Mouse (Mus musculus): ENCODE measurements around the gene Kcnq1. TPM values are rescaled to one million over a fixed set of nuclear protein-coding genes. Genes with fewer than 3 reads are reported as not detected.

Gene Kcnq1
- polyA plus RNA-seq, 1 experiment: 0.01 TPM

- TF ChIP-seq GATA1 (IDR thresholded peaks at IDR 0.05; ENCODE audit: low read length) (no peak), TAL1 (IDR thresholded peaks at IDR 0.05; ENCODE audit: low read length) (no peak)
- Histone ChIP-seq H3K4me3 (replicated peaks) (no peak overlapping the region), H3K36me3 (ENCODE audit: control insufficient read depth) (peaks cover 34% of the 10 kb centered on the region), H3K9me3 (ENCODE audit: control insufficient read depth, low read length) (peaks cover 39% of the 10 kb centered on the region), H3K4me1 (ENCODE audit: control insufficient read depth) (no peaks in the 10 kb centered on the region), H3K27me3 (ENCODE audit: control insufficient read depth) (no peaks in the 10 kb centered on the region)
Observed at GRCm38 (mm10) chr7:143253126-143253871, 147.1 kb downstream of the Kcnq1 start.

DNA sequence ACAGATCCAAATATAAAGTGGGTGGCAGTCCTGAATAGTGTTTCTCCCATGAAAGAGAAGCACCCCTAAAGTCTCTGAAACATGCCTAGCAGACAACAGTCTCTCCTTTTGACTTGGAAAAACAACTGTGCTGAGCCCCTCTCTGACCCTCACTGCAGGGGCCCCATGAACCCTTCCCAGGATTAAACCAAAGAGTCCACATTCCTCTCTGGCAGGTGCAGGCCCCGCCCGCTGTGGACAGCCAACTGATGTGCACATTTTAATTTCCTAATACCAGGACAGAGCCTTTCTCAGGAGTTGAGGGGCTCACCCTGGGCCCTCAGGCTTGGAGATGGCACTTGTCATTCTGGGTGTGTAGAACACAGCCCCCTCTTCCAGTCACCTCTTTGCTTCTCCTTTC lies 148.7 kb downstream of the Kcnq1 start:
- TF ChIP-seq TAL1 (IDR thresholded peaks at IDR 0.05; ENCODE audit: low read length) (no peak), GATA1 (IDR thresholded peaks at IDR 0.05; ENCODE audit: low read length) (no peak)
- H3K36me3 ChIP-seq (ENCODE audit: control insufficient read depth): peaks cover 34% of the 10 kb centered on the region
- H3K4me3 ChIP-seq (replicated peaks): no peak overlapping the region
- H3K4me1 ChIP-seq (ENCODE audit: control insufficient read depth): no peaks in the 10 kb centered on the region
- peaks cover 37% of the 10 kb centered on the region for H3K9me3 ChIP-seq (ENCODE audit: control insufficient read depth, low read length)
- H3K27me3 ChIP-seq (ENCODE audit: control insufficient read depth): no peaks in the 10 kb centered on the region

DNA sequence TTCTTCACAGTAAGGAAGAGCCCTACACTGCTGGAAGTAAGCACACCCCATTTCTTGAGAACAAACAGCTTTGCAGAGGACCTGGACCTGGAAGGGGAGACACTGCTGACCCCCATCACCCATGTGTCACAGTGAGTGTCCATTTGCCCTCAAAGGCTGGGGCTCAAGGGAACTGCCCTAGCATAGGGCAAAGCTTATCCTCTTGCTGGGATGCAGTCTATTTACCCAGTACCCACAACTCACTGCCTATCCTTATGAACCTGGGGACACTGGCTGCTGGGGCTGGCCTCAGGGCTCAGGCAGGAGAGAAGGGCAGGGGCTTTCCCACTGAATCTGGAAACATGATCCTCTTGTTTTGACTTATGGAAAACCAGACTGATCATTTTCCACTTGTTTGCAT lies 155.1 kb downstream of the Kcnq1 start:
- H3K36me3 ChIP-seq (ENCODE audit: control insufficient read depth): peaks cover 11% of the 10 kb centered on the region
- no peaks in the 10 kb centered on the region for H3K9me3 ChIP-seq (ENCODE audit: control insufficient read depth, low read length)
- H3K27me3 ChIP-seq (ENCODE audit: control insufficient read depth): no peaks in the 10 kb centered on the region
- H3K4me1 ChIP-seq (ENCODE audit: control insufficient read depth): no peaks in the 10 kb centered on the region
- TF ChIP-seq TAL1 (IDR thresholded peaks at IDR 0.05; ENCODE audit: low read length) (no peak), GATA1 (IDR thresholded peaks at IDR 0.05; ENCODE audit: low read length) (no peak)
- no peak overlapping the region for H3K4me3 ChIP-seq (replicated peaks)

GRCm38 (mm10) chr7:143263557-143263956 lies 157.4 kb downstream of the Kcnq1 start:
- Histone ChIP-seq H3K36me3 (ENCODE audit: control insufficient read depth) (peaks cover 7% of the 10 kb centered on the region), H3K4me1 (ENCODE audit: control insufficient read depth) (no peaks in the 10 kb centered on the region), H3K27me3 (ENCODE audit: control insufficient read depth) (no peaks in the 10 kb centered on the region), H3K4me3 (replicated peaks) (no peak overlapping the region), H3K9me3 (ENCODE audit: control insufficient read depth, low read length) (no peaks in the 10 kb centered on the region)
- TF ChIP-seq TAL1 (IDR thresholded peaks at IDR 0.05; ENCODE audit: low read length) (no peak), GATA1 (IDR thresholded peaks at IDR 0.05; ENCODE audit: low read length) (no peak)

DNA sequence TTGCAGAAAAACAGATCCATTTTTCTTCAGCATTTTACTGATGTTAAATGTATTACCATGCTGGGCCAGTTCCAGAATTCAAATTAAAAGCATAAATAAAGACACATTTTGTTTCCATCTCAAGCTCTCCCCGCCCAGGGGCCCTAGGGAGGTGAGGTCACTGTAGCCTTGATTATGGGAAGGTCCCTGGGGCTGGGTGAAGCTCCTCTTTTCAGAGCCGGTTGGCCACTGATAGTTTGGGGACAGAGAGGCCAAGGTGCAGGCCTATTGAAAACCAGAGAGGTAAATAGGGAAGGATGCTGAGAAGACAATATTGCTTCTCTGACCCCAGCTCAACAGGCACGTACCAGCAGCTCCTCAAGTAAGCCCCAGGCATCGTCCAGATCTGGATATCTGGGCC lies 157.8 kb downstream of the Kcnq1 start:
- Histone ChIP-seq H3K4me3 (replicated peaks) (no peak overlapping the region), H3K27me3 (ENCODE audit: control insufficient read depth) (no peaks in the 10 kb centered on the region), H3K4me1 (ENCODE audit: control insufficient read depth) (no peaks in the 10 kb centered on the region), H3K36me3 (ENCODE audit: control insufficient read depth) (peaks cover 8% of the 10 kb centered on the region), H3K9me3 (ENCODE audit: control insufficient read depth, low read length) (no peaks in the 10 kb centered on the region)
- TF ChIP-seq TAL1 (IDR thresholded peaks at IDR 0.05; ENCODE audit: low read length): no peak
- TF ChIP-seq GATA1 (IDR thresholded peaks at IDR 0.05; ENCODE audit: low read length): no peak

DNA sequence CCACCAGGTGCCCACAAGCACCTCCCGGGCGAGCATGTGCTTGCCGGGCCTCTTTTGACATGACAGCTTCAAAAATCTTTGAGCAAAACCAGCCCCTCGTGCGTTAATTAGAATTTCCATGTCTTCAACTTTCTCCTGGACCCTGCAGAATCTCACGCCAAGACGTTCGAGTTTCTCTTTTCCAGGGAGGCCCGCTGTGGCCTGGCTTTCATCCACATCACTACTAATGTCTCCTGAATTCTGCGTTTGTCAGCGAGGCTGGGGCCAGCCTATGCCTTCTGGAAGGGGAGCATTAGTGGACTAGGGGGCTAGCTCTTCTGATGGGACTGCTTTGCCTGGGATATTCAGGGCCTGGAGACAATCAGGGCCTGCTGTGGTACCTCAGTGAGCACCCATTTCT lies 159.2 kb downstream of the Kcnq1 start:
- no peak overlapping the region for H3K4me3 ChIP-seq (replicated peaks)
- no peaks in the 10 kb centered on the region for H3K27me3 ChIP-seq (ENCODE audit: control insufficient read depth)
- H3K36me3 ChIP-seq (ENCODE audit: control insufficient read depth): peaks cover 12% of the 10 kb centered on the region
- H3K4me1 ChIP-seq (ENCODE audit: control insufficient read depth): no peaks in the 10 kb centered on the region
- TF ChIP-seq GATA1 (IDR thresholded peaks at IDR 0.05; ENCODE audit: low read length) (no peak), TAL1 (IDR thresholded peaks at IDR 0.05; ENCODE audit: low read length) (no peak)
- H3K9me3 ChIP-seq (ENCODE audit: control insufficient read depth, low read length): no peaks in the 10 kb centered on the region

DNA sequence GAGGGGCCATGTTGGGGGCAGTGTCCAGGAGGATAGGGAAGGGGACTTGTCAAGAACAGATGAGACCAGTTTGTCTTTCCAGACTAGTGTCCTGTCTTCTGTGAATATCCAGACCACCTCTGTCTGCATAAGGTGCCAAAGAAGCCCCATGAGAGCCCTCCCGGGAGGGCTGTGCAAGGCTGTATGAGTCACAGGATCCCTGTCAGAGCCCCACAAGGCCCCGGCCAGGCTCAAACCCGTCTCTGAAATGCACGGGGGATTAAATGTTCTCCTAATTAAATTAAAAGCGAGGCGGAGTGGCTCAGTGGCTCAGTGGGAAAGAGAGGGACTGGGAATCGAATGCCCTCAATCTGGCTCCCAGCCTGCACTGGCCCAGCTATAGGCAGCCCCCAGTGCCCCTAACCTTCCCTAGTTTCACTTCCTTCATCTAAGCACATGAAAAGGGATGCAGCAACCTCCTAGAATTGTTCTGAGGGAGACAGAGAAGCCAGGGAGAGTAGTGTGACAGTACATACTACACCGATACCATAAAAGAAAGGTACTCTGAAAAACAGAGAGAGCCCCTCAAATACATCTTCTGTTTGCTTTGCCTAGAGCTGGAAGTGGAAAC lies 159.8 kb downstream of the Kcnq1 start:
- Histone ChIP-seq H3K4me1 (ENCODE audit: control insufficient read depth) (no peaks in the 10 kb centered on the region), H3K36me3 (ENCODE audit: control insufficient read depth) (peaks cover 12% of the 10 kb centered on the region), H3K4me3 (replicated peaks) (no peak overlapping the region), H3K27me3 (ENCODE audit: control insufficient read depth) (no peaks in the 10 kb centered on the region), H3K9me3 (ENCODE audit: control insufficient read depth, low read length) (no peaks in the 10 kb centered on the region)
- TF ChIP-seq TAL1 (IDR thresholded peaks at IDR 0.05; ENCODE audit: low read length) (no peak), GATA1 (IDR thresholded peaks at IDR 0.05; ENCODE audit: low read length) (no peak)

GRCm38 (mm10) chr7:143273747-143274146 lies 167.6 kb downstream of the Kcnq1 start:
- no peak for TF ChIP-seq GATA1 (IDR thresholded peaks at IDR 0.05; ENCODE audit: low read length)
- TF ChIP-seq TAL1 (IDR thresholded peaks at IDR 0.05; ENCODE audit: low read length): no peak
- Histone ChIP-seq H3K36me3 (ENCODE audit: control insufficient read depth) (peaks cover 14% of the 10 kb centered on the region), H3K9me3 (ENCODE audit: control insufficient read depth, low read length) (no peaks in the 10 kb centered on the region), H3K27me3 (ENCODE audit: control insufficient read depth) (no peaks in the 10 kb centered on the region), H3K4me3 (replicated peaks) (no peak overlapping the region), H3K4me1 (ENCODE audit: control insufficient read depth) (no peaks in the 10 kb centered on the region; the same call in 1 of the 2 replicates)

- Histone ChIP-seq H3K36me3 (ENCODE audit: control insufficient read depth) (peaks cover 12% of the 10 kb centered on the region), H3K9me3 (ENCODE audit: control insufficient read depth, low read length) (no peaks in the 10 kb centered on the region), H3K27me3 (ENCODE audit: control insufficient read depth) (no peaks in the 10 kb centered on the region), H3K4me3 (replicated peaks) (no peak overlapping the region), H3K4me1 (ENCODE audit: control insufficient read depth) (no peaks in the 10 kb centered on the region; the same call in 1 of the 2 replicates)
- TF ChIP-seq GATA1 (IDR thresholded peaks at IDR 0.05; ENCODE audit: low read length) (no peak), TAL1 (IDR thresholded peaks at IDR 0.05; ENCODE audit: low read length) (no peak)
Observed at GRCm38 (mm10) chr7:143275030-143275429, 168.9 kb downstream of the Kcnq1 start.
